Mouse (Mus musculus) stomach, postnatal 0 days (tissue): ENCODE measurements around the gene Abhd2.

Source experiments
- CTCF ChIP-seq: IDR thresholded peaks from 2 replicates; pipeline ENCODE4 v1.5.1; 2016; ENCODE audit warnings: antibody characterized with exemption, low read depth, mild to moderate bottlenecking, moderate library complexity
- EP300 ChIP-seq: optimal IDR thresholded peaks from 2 replicates; pipeline ENCODE3; 2016; ENCODE audit warnings: antibody characterized with exemption

DNA sequence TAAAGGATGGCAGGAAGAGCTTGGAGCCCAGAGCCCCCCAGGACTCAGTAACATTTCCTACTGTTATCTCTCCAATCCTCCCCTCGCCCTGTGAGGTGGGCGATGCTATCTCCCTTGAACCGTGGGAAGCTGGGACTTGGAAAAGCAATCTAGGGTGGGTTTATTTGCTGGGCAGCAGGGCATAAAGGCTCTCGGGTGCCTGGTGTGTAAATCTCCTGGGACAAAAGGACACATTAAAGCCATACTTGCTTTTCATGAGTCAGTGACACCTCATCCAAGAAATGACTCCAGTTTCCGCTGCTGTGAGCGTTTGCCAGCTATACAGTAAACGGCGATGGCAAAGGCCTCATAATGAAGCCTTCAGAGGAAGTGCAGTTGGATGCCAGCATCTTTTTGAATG lies 50.9 kb downstream of the Abhd2 start:
- TF ChIP-seq CTCF = no peak
- TF ChIP-seq EP300 = no peak
